Mouse (Mus musculus) C2C12 (cell line): ENCODE results near the gene Ugt3a1. TPM values are rescaled to one million over a fixed set of nuclear protein-coding genes. Genes with fewer than 3 reads are reported as not detected.

ENCODE experiments used
- H3K27me3 ChIP-seq: one replicate; pipeline ENCODE4 v1.6.1; 2011; ENCODE audit not compliant: control insufficient read depth, insufficient read depth, insufficient read length
- H3K36me3 ChIP-seq: one replicate; pipeline ENCODE4 v1.6.1; 2011; ENCODE audit not compliant: control insufficient read depth, insufficient read depth
- H3K4me3 ChIP-seq: one replicate; pipeline ENCODE4 v1.5.1; 2011; ENCODE audit warnings: mild to moderate bottlenecking, control low read depth; ENCODE audit not compliant: poor library complexity, insufficient read depth, severe bottlenecking
- H3K79me2 ChIP-seq: one replicate; pipeline ENCODE4 v1.6.1; 2011; ENCODE audit not compliant: control insufficient read depth, insufficient read depth
- H3K79me3 ChIP-seq: one replicate; pipeline ENCODE4 v1.6.1; 2011; ENCODE audit warnings: low read depth, control low read depth
- H3ac ChIP-seq: one replicate; pipeline ENCODE3; 2011; ENCODE audit warnings: low read depth; ENCODE audit not compliant: control insufficient read depth, insufficient read length
- CEBPB ChIP-seq: IDR thresholded peaks from one replicate; pipeline ENCODE4 v1.6.1; 2011; ENCODE audit warnings: low read depth, mild to moderate bottlenecking, control low read depth, moderate library complexity
- CTCF ChIP-seq: IDR thresholded peaks from one replicate; pipeline ENCODE4 v1.5.1; 2011; ENCODE audit not compliant: control insufficient read depth, insufficient read depth, insufficient read length
- FOSL1 ChIP-seq: IDR thresholded peaks from one replicate; pipeline ENCODE4 v1.8.0; 2011; ENCODE audit warnings: mild to moderate bottlenecking, low read length; ENCODE audit not compliant: poor library complexity, insufficient read depth, severe bottlenecking
- MAX ChIP-seq: IDR thresholded peaks from one replicate; pipeline ENCODE4 v1.6.1; 2011; ENCODE audit warnings: mild to moderate bottlenecking, control low read depth
- MYOD1 ChIP-seq: IDR thresholded peaks from one replicate; pipeline ENCODE4 v1.6.1; 2011; ENCODE audit warnings: low read depth; ENCODE audit not compliant: control insufficient read depth, insufficient read length
- MYOG ChIP-seq: IDR thresholded peaks from one replicate; pipeline ENCODE4 v1.6.1; 2011; ENCODE audit not compliant: control insufficient read depth, insufficient read length; ENCODE audit errors: extremely low read depth
- USF1 ChIP-seq: IDR thresholded peaks from one replicate; pipeline ENCODE4 v1.6.1; 2011; ENCODE audit warnings: low read depth, mild to moderate bottlenecking, control low read depth, moderate library complexity
- polyA plus RNA-seq: library from polyadenylated mRNA; unstranded; fragments of >200 nt; fragmentation: generic; extraction: Trizol; gene quantifications from one replicate; pipeline ENCODE4 v1.2.1, GENCODE M21; 2012; ENCODE audit warnings: missing spikeins

Ugt3a1 gene
- polyA plus RNA-seq, 1 experiment, result not detected

DNA sequence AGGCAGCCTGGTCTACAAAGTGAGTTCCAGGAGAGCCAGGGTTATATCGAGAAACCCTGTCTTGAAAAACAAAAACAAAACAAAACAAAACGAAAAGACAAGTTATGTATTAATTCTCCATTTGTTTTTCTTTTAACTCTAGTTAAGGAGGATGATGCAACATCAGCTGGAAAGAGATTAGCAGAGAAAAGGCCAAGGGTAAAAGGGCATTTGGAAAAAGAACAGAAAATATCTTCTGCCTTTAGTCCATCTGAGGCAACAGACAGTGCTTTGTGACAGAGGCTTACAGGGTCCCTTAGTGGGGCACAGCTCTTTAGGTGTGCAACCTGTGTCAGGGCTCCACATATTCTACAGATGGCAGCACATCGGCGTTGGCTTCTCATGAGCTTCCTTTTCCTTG, 58.7 kb downstream of the Ugt3a1 start, which contains the start of gene Ugt3a2:
TSS of gene Ugt3a2 (plus strand) at position 210 of the 400 bp plus-strand sequence.
- H3K79me2 ChIP-seq, result no peaks in the 10 kb centered on the region
- no peaks in the 10 kb centered on the region for H3K27me3 ChIP-seq
- no peaks in the 10 kb centered on the region for H3K36me3 ChIP-seq
- H3ac ChIP-seq, result no peak within 1 kb of the TSS
- H3K79me3 ChIP-seq, result no peaks in the 10 kb centered on the region
- no peak within 1 kb of the TSS for H3K4me3 ChIP-seq
- TF ChIP-seq CTCF, result no peak
- TF ChIP-seq MYOD1, result no peak
- TF ChIP-seq MAX, result no peak
- no peak for TF ChIP-seq FOSL1
- no peak for TF ChIP-seq MYOG
- TF ChIP-seq USF1, result no peak
- TF ChIP-seq CEBPB, result no peak

DNA sequence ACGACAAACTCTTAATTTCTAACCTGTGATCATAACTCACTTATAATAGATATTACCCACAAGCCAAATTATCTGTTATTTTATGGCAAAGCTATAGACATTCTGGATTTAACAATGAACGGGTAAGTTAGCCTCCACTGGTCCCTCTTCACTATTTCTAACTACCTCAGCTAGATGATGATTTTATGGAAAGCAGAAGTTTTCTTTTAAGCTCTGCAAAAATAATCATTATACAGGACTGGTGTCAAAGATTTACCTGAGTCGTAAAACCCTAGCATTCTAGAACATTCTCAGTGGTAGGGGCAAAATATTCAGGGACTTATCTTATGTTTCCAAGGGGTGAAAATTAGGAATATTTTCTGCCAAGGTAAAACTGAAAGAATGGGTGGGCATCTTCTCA, 59.9 kb downstream of the Ugt3a1 start:
- no peaks in the 10 kb centered on the region for H3K79me2 ChIP-seq
- no peak for TF ChIP-seq CTCF
- TF ChIP-seq USF1, result no peak
- no peak for TF ChIP-seq MYOG
- TF ChIP-seq CEBPB, result no peak
- no peak for TF ChIP-seq FOSL1
- no peak for TF ChIP-seq MYOD1
- TF ChIP-seq MAX, result no peak
- no peak overlapping the region for H3K4me3 ChIP-seq

GRCm38 (mm10) chr15:9337021-9337420, 60.3 kb downstream of the Ugt3a1 start:
- H3K36me3 ChIP-seq, result no peaks in the 10 kb centered on the region
- no peaks in the 10 kb centered on the region for H3K79me3 ChIP-seq
- H3ac ChIP-seq, result no peak overlapping the region
- TF ChIP-seq FOSL1, result no peak
- TF ChIP-seq USF1, result no peak
- TF ChIP-seq MYOD1, result no peak
- TF ChIP-seq MAX, result no peak
- no peak for TF ChIP-seq CEBPB
- TF ChIP-seq MYOG, result no peak
- no peak for TF ChIP-seq CTCF
- H3K27me3 ChIP-seq, result no peaks in the 10 kb centered on the region
- no peak overlapping the region for H3K4me3 ChIP-seq
- no peaks in the 10 kb centered on the region for H3K79me2 ChIP-seq

More for the DNA sequence above, 59.9 kb downstream of the Ugt3a1 start:
- Histone ChIP-seq H3K36me3 (no peaks in the 10 kb centered on the region), H3K27me3 (no peaks in the 10 kb centered on the region), H3K79me3 (no peaks in the 10 kb centered on the region), H3ac (no peak overlapping the region)

DNA sequence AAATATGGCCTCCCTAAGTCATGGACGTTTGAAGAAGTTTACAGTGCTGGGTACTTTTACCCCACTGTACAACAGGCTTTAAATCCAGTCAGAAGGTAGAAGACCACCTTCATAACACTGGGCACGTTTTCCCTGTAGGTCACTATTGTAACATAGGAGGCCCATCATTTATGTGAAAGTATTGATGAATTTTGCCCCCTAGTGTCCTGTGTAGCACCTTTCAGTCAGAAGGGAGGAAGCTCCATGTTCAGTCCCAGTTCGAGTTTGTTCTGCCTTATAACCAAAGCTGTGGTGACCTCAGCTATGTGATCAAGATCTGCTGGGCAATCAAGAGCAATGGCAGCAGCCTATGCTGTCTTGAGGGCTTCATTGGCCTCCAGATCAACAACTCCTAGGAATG, 72.1 kb downstream of the Ugt3a1 start:
- Histone ChIP-seq H3ac (no peak overlapping the region), H3K4me3 (no peak overlapping the region), H3K36me3 (no peaks in the 10 kb centered on the region), H3K79me2 (no peaks in the 10 kb centered on the region), H3K79me3 (no peaks in the 10 kb centered on the region), H3K27me3 (no peaks in the 10 kb centered on the region)
- TF ChIP-seq FOSL1 (no peak), MYOD1 (no peak), MAX (no peak), MYOG (no peak), USF1 (no peak), CEBPB (no peak), CTCF (no peak)

DNA sequence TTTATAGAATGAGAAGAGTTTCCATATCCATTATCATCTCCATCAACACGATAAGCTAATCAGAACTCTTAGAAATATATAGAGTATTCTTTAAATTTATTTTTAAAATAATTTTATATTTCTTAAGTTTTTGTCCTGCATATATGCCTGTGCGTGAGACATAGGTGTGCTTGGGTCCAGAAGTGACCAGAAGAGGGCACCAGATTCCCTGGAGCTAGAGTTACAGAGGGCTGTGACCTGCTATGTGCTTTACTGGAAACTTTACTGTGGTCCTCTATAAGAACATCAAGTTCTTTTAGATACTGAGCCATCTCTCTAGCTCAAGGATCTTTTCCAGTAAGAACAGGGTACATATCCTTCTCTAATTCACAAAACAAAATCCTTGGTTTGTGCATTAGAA, 86.1 kb downstream of the Ugt3a1 start:
- TF ChIP-seq FOSL1 (no peak), USF1 (no peak), MYOD1 (no peak), MAX (no peak), CEBPB (no peak), CTCF (no peak), MYOG (no peak)
- H3K79me3 ChIP-seq, result no peaks in the 10 kb centered on the region
- no peaks in the 10 kb centered on the region for H3K79me2 ChIP-seq
- no peaks in the 10 kb centered on the region for H3K36me3 ChIP-seq
- H3ac ChIP-seq, result no peak overlapping the region
- no peak overlapping the region for H3K4me3 ChIP-seq
- no peaks in the 10 kb centered on the region for H3K27me3 ChIP-seq

Other genes starting within 250 kb of the Ugt3a1 start
- 8.0 TPM for gene Nadk2, start 205.6 kb upstream of the Ugt3a1 start, polyA plus RNA-seq
- 3.8 TPM for gene Lmbrd2, start 136.3 kb upstream of the Ugt3a1 start, polyA plus RNA-seq
- gene Skp2, start 121.5 kb upstream of the Ugt3a1 start, polyA plus RNA-seq, result 22.5 TPM
- not detected for gene Ugt3a2, start 58.7 kb downstream of the Ugt3a1 start, polyA plus RNA-seq
- gene Capsl, start 159.1 kb downstream of the Ugt3a1 start, polyA plus RNA-seq, result not detected